Mouse (Mus musculus): ENCODE results near the gene Kdelr3. TPM values are rescaled to one million over a fixed set of nuclear protein-coding genes. Genes with fewer than 3 reads are reported as not detected.

Kdelr3 gene
- total RNA-seq (2014; rRNA removed) (6.4 and 9.6 TPM in 2 replicates), polyA plus RNA-seq (2015; fragmentation: Nextera tagmentation; extraction: Ambion mirVana) (8.1 and 9.5 TPM in 2 replicates)

DNA sequence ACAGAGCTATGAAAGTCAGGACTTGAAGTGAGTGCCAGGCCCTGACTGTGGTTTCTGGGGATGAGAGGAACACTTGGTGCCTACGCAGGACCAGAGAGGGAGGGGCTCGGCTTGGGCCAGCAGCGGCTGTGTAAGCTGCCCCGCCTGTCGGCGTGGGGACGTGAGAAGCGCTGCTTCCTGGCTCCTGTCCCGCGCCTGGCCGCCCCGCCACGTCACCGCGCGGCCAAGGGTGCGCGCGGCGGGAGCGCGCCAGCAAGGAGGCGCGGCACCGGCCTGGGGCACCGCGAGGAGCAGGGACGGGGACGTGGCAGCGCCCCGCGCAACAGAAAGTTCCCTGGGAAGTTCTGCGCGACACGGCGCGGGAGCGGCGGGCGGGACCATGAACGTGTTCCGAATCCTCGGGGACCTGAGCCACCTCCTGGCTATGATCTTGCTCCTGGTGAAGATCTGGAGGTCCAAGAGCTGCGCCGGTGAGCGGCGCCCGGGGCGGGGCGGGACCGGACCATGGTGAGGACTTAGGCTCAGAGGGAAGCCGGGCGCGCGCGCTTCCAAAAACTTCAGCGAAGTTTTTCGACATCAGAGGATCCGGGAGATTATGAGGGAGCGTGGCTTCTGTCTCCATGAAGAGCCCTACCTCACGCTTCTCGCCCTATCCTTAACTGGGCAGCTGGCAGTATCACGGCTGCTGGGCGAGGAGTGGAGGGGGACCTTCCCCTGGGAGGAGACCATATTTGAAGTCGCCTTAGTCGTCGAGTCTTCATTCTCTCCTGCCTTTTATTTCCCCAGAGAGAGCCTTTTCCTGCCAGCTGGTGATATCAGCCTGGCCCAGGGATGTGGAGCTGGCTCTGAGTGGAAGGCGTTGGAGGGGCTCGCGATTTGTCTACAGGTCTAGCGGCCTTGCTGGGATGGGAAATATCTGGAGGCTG lies at the start of gene Kdelr3:
Kdelr3 (plus strand) TSS at position 241 of the 926 bp plus-strand sequence.
- H3K27me3 ChIP-seq (ENCODE audit: insufficient read depth, low read length) = peaks cover 34% of the 10 kb centered on the region

DNA sequence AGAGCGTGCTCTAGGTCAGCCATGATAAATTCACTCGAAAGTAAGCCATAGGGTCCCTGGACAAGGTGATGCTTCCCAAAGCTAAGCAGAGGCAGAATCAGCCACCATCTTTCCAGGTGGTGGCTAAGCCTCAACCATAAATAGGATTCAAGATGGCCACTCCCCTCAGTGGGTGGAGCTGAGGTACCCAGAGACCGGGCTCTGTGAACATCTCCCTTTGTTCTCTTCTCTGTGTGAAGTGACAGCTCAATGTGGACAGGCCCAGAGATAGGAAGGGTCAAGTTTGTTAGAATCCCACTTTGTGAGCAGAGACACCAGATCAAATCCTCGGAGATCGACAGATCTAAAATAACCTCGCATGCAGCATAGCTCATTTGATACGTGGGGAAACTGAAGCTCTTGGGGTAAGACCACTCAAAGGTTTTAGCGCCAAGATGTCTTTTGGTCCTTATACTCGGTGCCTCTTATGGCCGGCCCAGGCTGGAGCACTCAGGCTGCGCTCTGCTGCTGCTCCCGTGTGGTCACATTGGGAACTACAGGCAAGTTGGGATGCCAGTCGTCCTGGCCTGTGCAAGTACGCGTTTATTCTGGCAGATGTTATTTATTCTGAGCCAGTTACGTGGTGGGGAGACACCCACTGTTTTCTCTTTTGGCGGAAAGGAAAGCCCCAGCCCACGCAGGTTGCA lies 49.5 kb upstream of the Kdelr3 start:
- no peaks in the 10 kb centered on the region for H3K36me3 ChIP-seq (ENCODE audit: insufficient read depth, low read length)
- H3K27me3 ChIP-seq (ENCODE audit: insufficient read depth, low read length) = no peaks in the 10 kb centered on the region
- H3K4me3 ChIP-seq (ENCODE audit: low read length) = no peak overlapping the region
- H3K9ac ChIP-seq (replicated peaks; ENCODE audit: low read length) = no peak overlapping the region
- H3K27ac ChIP-seq = no peak overlapping the region
- 5% methylated on average over 18 of the region's 18 CpGs for WGBS
- no peak overlapping the region for H3K4me2 ChIP-seq (ENCODE audit: low read depth, low read length)
- no peaks in the 10 kb centered on the region for H3K4me1 ChIP-seq (ENCODE audit: insufficient read depth, low read length)
- ATAC-seq = peak; percentile 88
- DNase-seq (ENCODE audit: low spot score) = peak; percentile 91
- TF ChIP-seq CTCF (IDR thresholded peaks at IDR 0.05; ENCODE audit: low read depth) = peak; percentile 100
- H3K9me3 ChIP-seq (ENCODE audit: low read length) = no peaks in the 10 kb centered on the region

More for the DNA sequence above, at the start of gene Kdelr3:
- DNase-seq (ENCODE audit: low spot score) (peak; percentile 62), ATAC-seq (peak; percentile 30)
- no peak for TF ChIP-seq CTCF (IDR thresholded peaks at IDR 0.05; ENCODE audit: low read depth)
- Histone ChIP-seq H3K4me3 (ENCODE audit: low read length) (peak within 1 kb of the TSS; percentile 41), H3K27ac (no peak within 1 kb of the TSS), H3K9ac (replicated peaks; ENCODE audit: low read length) (peak within 1 kb of the TSS; percentile 21; the same call in 1 of the 2 replicates), H3K9me3 (ENCODE audit: low read length) (no peaks in the 10 kb centered on the region), H3K36me3 (ENCODE audit: insufficient read depth, low read length) (no peaks in the 10 kb centered on the region), H3K4me1 (ENCODE audit: insufficient read depth, low read length) (no peaks in the 10 kb centered on the region), H3K4me2 (ENCODE audit: low read depth, low read length) (peak within 1 kb of the TSS; percentile 85)
- WGBS = under 1% methylated on average over 69 of the region's 71 CpGs

DNA sequence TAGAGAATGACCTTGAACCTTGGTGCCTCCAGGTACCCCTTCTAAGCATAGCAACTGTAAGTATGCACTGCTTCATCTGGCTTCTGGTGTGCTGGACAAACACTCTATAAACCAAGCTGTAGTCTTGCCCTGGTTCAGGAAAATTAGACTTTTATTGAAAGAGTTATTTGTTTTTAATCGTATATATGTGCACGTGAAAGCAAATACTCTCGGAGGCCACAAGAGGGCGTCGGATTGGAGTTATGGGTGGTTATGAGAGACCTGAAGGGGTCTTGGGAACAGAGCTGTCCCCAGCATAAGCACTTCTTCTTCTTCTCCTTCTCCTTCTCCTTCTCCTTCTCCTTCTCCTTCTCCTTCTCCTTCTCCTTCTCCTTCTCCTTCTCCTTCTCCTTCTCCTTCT lies 46.6 kb upstream of the Kdelr3 start:
- Histone ChIP-seq H3K4me3 (ENCODE audit: low read length) (no peak overlapping the region), H3K27me3 (ENCODE audit: insufficient read depth, low read length) (no peaks in the 10 kb centered on the region), H3K9me3 (ENCODE audit: low read length) (no peaks in the 10 kb centered on the region), H3K36me3 (ENCODE audit: insufficient read depth, low read length) (no peaks in the 10 kb centered on the region), H3K4me1 (ENCODE audit: insufficient read depth, low read length) (no peaks in the 10 kb centered on the region), H3K4me2 (ENCODE audit: low read depth, low read length) (no peak overlapping the region), H3K27ac (no peak overlapping the region), H3K9ac (replicated peaks; ENCODE audit: low read length) (no peak overlapping the region)
- WGBS = 70% methylated on average over 5 of the region's 5 CpGs
- TF ChIP-seq CTCF (IDR thresholded peaks at IDR 0.05; ENCODE audit: low read depth) = no peak
- ATAC-seq (no peak), DNase-seq (ENCODE audit: low spot score) (no peak)

DNA sequence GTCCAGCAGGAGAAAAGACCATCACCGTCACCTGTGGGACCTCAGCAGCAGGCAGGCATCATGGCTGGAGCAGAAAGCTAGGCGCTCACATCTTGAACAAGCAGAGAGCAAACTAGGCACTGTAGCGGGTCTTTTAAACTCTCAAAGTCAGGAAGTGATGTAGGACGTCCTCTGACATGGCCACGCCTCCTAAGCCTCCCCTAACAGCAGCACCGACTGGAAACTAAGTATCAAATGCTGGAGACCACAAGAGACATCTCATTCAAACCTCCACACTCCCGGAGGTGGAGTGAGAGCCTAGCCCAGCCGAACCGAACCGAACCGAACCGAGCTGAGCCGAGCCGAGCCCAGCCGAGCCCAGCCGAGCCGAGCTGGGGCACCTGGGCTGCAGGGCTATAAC lies 45.6 kb upstream of the Kdelr3 start:
- Histone ChIP-seq H3K4me3 (ENCODE audit: low read length) (peak overlapping the region; percentile 1; the same call in 1 of the 2 replicates), H3K4me2 (ENCODE audit: low read depth, low read length) (peak overlapping the region; percentile 24), H3K36me3 (ENCODE audit: insufficient read depth, low read length) (no peaks in the 10 kb centered on the region), H3K9ac (replicated peaks; ENCODE audit: low read length) (no peak overlapping the region), H3K27ac (no peak overlapping the region), H3K9me3 (ENCODE audit: low read length) (no peaks in the 10 kb centered on the region), H3K4me1 (ENCODE audit: insufficient read depth, low read length) (no peaks in the 10 kb centered on the region), H3K27me3 (ENCODE audit: insufficient read depth, low read length) (no peaks in the 10 kb centered on the region)
- TF ChIP-seq CTCF (IDR thresholded peaks at IDR 0.05; ENCODE audit: low read depth) = no peak
- DNase-seq (ENCODE audit: low spot score) (peak; percentile 12), ATAC-seq (no peak)
- 27% methylated on average over 17 of the region's 17 CpGs for WGBS

DNA sequence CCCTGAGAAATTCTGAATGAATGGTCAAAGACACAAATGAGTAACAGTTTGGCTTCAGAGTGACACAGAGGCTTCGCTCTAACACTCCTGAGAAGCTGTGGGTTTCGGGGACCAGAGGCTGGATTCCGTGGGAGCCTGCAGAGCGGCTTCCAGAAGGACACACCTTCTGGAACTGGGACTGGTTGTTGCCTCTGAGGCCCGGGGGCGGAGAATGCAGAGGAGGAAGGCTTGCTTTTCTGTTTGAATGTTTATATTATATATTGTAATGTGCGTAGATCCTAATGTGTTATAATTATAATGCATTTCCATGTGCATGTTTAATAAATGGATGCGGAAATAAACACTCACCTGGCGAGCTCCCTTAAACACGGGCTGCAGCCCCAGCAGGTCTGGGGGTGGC lies 45.1 kb upstream of the Kdelr3 start:
- Histone ChIP-seq H3K27ac (no peak overlapping the region), H3K4me2 (ENCODE audit: low read depth, low read length) (peak overlapping the region; percentile 24; the same call in 1 of the 2 replicates), H3K27me3 (ENCODE audit: insufficient read depth, low read length) (no peaks in the 10 kb centered on the region), H3K4me3 (ENCODE audit: low read length) (peak overlapping the region; percentile 1; the same call in 1 of the 2 replicates), H3K9ac (replicated peaks; ENCODE audit: low read length) (no peak overlapping the region), H3K4me1 (ENCODE audit: insufficient read depth, low read length) (no peaks in the 10 kb centered on the region), H3K36me3 (ENCODE audit: insufficient read depth, low read length) (no peaks in the 10 kb centered on the region), H3K9me3 (ENCODE audit: low read length) (no peaks in the 10 kb centered on the region)
- TF ChIP-seq CTCF (IDR thresholded peaks at IDR 0.05; ENCODE audit: low read depth) = no peak
- ATAC-seq (no peak), DNase-seq (ENCODE audit: low spot score) (no peak)
- WGBS = 48% methylated on average over 10 of the region's 10 CpGs

DNA sequence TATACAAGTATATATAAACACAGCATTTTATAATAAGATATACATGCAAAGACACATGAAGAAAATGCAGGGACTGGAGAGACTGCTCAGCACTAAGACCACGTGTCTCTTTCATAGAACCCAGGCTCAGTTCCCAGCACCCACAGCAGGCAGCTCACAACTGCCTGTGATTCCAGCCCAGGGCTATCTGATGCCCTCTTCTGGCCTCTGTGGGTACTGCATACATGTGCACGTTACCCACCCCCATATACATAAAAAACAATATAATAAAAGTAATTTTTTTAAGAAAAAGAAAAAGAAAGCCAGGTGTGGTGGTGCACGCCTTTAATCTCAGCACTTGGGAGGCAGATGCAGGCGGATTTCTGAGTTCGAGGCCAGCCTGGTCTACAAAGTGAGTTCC lies 43.2 kb upstream of the Kdelr3 start:
- no peak overlapping the region for H3K9ac ChIP-seq (replicated peaks; ENCODE audit: low read length)
- H3K27ac ChIP-seq = no peak overlapping the region
- H3K4me3 ChIP-seq (ENCODE audit: low read length) = no peak overlapping the region
- H3K9me3 ChIP-seq (ENCODE audit: low read length) = no peaks in the 10 kb centered on the region
- DNase-seq (ENCODE audit: low spot score) = no peak
- TF ChIP-seq CTCF (IDR thresholded peaks at IDR 0.05; ENCODE audit: low read depth) = 0 out of 2 replicates have a peak, but pooled peaks have one; percentile 22
- H3K27me3 ChIP-seq (ENCODE audit: insufficient read depth, low read length) = no peaks in the 10 kb centered on the region
- 94% methylated on average over 5 of the region's 5 CpGs for WGBS
- no peaks in the 10 kb centered on the region for H3K4me1 ChIP-seq (ENCODE audit: insufficient read depth, low read length)
- no peaks in the 10 kb centered on the region for H3K36me3 ChIP-seq (ENCODE audit: insufficient read depth, low read length)
- H3K4me2 ChIP-seq (ENCODE audit: low read depth, low read length) = no peak overlapping the region
- ATAC-seq = no peak

Measured in hindbrain, postnatal 0 days (tissue).